Mouse (Mus musculus) forelimb bud, embryonic 11.5 days (tissue): ENCODE measurements around the gene Dmrt2.
A peak's percentile ranks its signal among the peaks of the same experiment; 100 is the strongest.

Experiments
- DNase-seq: peaks from one replicate; pipeline ENCODE4 v3.0.0-alpha.2; 2012; ENCODE audit warnings: low read depth, low spot score

Gene Dmrt2

DNA sequence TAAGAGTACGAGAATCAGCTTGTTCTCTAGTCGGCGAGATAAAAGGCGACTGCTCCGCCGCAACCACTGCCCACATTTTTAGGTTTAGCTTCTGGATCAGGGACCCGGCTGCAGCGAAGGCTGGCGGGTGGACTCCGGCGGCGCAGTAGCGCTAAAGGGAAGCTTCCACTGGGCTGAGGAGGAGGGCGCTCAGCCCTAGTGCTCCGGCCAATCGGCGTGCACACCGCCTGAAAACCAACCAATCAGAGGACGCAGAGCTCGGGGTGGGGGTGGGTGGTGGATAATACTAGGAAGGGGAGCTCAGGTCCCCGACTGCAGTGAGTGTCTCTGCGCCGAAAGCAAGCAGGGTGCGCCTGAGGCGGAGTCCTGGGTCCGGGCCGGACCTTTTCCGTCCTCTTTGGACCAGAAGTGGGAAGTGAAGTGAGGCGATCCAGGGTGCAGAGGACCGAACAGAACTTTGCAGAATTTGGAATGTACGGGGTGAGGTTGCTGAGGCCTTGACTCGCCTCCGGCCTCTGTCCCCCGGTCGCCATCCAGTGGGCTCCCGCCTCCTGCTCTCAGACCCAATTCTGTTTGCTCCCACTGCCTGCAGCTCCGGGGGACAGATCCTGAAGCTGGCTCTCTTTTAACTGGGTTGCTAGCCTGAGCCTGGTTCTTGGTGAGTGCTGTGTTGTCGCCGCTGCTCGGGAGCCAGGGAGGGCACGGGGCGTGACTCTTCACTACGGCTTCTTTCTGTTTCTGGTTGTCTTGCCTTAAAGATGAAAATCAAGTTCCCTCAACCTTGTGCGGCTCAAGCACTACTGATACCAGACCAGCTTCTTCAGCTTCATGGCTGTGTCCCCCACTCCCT lies at the start of gene Dmrt2:
Dmrt2 (plus strand) TSS at position 311 of the 850 bp plus-strand sequence.
- peak; percentile 93 for DNase-seq

DNA sequence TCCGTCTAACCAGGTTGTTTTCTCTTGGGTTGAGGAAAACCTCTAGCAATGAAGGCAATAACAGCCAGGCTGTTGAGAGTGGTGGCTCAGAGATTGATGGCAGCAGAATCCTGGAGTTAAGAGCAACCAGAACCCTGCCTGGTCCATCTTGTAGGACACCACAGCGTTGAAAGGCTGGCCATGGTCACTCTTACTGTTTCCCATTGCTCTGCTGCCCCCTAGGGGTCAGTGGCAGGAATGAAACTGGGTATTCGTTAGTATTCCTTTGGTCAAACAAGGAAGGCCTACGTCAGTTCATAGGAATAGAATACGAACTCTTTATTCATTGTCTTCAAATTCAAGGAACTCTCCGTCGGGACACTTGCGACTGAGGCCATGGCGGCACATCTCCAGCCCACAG lies 43.7 kb upstream of the Dmrt2 start:
- DNase-seq, result peak; percentile 73

DNA sequence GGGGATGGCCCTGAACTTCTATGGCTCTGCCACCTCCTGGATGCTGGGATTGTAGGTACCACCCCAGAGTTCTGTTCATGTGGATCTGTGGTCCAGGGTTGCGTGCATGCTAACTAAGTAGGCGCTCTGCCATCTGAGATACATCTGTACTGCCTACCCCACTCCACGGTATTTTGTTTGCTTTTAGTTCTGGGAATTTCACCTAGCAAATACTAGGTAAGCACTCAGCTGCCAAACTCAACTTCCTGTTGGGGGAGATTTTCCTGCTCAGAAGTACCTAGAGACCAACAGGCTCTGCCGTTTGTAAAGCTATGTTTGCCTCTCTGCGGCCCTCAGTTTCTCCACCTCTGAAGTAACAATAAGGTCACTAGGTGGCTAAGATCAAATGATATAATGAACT lies 37.1 kb upstream of the Dmrt2 start:
- DNase-seq, result no peak

DNA sequence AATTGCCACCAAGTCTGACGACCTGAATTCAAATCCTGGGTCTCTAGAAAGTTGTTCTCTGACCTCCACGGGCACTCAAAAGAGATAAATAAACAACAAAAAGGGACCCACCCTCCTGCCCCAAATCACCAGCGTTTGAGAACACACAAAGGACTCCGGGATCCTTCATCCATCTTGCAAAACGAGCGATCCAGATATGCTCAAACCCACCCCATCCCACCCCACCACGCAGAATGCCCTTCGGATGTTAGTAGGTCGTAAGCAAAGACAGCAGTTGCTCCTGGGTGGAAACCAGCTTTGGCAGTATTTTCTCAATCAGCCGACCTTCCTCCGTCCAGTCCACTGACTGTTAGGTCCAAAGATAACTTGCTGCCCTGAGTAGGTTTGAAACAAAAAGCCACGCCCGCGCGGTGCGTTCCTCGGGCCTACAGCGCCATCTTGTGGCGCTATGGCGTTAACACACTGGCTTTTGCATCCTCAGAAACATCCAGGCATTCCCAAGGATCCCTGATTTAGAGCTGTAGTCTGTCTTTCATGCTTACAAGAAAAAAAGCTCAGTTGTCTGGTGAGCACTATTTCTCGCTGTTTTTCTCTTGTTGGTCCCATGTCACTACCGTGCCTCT lies 36.5 kb upstream of the Dmrt2 start:
- DNase-seq, result peak; percentile 91

DNA sequence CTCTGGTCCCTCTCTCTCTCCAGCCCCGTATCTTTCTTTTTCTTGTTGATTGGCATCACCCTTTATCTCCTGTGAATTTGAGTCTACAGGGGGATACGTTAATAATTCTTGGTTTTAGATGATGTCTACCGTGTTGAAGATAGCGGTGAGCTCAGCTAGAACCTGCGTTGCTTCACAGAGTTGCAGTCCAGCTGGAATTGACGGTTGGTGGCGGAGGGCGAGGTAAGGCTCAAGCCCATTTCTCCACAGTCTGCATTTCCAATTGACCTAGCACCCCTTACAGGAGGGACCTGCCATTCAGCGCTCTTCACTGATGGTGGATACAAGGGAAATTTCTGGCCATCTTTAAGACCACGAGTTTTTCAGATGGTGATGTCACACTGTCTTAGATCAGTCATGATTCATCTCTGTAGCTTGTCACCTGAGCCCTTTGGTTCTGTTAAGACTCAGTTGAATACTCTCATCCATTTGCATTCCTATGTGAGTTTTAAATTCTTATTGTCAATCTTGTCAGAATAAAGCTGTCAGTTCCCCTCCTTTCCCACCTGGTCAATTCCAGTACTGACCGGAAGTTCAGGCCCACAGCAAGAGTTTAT lies 33.3 kb upstream of the Dmrt2 start:
- no peak for DNase-seq

DNA sequence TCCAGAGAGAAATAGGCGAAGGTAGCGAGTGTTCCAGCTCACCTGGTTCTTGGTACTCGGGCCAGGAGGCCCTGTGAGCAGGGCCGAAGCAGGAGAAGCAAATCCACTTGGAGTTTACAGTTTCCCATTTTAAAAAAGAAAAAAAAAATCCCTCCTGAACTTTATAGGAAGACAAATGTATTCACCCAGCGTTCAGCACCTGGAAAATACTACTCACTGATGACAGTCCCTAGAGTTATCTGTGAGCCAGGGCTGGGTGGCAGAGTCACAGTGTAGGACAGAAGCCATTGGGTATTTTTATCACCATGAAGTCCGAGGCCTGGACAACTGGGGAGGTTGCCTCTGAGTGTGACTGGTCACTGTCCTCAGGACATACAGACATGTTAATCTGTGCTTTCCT lies 30.4 kb upstream of the Dmrt2 start:
- no peak for DNase-seq

DNA sequence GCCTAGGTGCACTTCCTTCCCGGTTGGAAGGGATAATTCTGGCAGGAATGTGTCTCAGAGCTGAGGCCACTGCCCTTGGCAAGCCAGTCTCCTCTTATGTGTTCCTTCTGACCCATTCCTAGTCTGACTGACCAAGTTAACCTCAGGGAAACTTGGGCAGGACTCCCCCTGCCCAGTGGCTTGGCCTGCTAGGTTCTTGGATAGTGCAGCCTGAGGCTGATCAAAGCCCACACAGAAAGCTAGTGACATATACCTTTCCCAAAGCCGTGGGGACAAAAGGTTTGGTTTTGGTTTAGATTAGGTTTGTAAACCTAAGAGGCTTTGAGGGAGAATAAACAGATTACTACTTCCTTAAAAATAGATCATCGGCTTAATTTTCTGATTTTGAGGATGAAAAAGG lies 25.1 kb upstream of the Dmrt2 start:
- DNase-seq, result no peak

DNA sequence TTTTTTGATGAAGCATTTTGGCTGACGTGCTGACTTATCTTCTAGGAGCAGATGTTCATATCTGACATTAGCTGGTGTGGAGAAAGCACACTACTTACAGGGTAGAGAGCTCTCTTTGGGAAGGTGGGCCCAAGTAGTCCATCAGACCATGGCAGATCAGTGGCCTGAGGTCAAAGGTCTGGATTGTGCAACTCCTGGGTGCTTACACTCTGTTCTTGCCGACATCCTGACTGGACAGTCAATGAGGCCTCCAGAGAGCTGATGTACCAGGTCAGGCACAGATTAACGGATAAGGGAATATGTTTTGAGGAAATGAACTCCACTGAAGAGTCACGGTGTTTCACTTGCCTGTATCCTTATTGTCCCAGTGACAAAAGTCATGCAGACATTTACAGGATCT lies 23.5 kb upstream of the Dmrt2 start:
- no peak for DNase-seq

DNA sequence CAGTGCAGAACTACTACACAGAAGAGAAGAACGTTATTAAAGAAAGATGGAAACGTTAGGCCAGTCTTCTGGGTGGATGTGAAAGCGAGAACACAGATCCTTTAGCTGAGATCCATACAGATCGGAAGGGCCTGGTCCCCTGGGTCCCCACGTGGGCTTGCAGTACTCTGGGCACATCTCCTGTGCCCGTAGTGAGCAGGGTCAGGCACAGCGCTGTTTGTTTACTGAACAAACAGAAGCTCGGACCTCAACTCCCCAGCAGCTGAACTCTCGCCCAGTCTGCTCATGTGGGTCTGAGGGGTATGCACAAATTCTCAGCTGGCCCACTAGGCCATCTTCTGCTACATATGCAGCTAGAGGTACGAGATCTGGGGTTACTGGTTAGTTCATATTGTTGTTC lies 21.7 kb upstream of the Dmrt2 start:
- DNase-seq, result no peak

DNA sequence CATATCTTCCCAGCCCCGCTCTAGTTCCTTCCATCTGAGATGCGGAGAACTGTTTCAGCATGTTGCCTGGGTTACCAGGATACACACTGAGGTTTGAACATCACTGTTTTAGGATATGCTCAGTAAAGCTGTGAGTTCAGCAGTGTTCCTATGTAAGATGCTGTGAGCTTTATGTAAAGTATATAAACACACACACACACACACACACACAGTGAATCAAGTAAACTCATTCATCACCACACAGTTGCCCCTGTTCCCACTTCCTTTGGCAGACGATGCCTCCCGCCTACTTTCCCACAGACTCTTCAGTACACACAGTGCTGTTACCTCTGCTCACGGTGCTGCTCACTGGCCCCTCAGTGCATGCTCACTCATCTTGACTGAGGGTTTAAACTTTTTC lies 19.7 kb upstream of the Dmrt2 start:
- no peak for DNase-seq

DNA sequence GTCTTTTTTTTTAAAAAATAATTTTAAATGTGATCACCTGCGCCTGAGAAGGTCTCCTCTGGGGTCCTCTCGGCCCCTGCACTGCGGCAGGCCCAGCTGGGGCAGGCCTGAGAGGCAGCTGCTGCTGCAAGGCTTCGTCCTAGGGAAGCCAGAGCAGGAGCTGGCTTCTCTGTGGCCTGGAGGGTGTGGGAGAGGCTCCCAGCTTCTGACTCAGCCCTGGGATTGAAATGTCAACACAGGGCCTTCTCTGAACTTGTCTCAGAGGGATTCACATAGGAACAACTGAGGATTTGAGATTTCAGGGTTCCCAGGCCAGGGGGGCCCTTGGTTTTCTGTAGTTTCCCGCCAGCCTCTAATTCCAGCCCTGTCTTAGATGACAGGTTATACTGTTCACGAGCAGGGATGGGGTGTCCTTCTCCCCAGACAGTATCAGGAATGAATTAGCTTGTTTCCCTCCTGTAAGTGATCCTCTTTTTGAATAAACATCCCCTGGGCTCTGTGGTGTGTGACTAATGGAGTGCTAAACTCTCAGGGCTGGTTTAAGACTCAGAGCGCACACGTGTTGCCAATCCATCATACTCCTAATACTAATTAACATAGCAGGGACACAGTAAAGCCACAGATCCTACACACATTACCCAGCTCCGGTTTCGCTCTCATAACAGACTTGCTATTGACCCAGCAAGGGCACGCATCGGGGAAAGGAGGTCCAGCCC lies 18.0 kb upstream of the Dmrt2 start:
- peak; percentile 76 for DNase-seq

DNA sequence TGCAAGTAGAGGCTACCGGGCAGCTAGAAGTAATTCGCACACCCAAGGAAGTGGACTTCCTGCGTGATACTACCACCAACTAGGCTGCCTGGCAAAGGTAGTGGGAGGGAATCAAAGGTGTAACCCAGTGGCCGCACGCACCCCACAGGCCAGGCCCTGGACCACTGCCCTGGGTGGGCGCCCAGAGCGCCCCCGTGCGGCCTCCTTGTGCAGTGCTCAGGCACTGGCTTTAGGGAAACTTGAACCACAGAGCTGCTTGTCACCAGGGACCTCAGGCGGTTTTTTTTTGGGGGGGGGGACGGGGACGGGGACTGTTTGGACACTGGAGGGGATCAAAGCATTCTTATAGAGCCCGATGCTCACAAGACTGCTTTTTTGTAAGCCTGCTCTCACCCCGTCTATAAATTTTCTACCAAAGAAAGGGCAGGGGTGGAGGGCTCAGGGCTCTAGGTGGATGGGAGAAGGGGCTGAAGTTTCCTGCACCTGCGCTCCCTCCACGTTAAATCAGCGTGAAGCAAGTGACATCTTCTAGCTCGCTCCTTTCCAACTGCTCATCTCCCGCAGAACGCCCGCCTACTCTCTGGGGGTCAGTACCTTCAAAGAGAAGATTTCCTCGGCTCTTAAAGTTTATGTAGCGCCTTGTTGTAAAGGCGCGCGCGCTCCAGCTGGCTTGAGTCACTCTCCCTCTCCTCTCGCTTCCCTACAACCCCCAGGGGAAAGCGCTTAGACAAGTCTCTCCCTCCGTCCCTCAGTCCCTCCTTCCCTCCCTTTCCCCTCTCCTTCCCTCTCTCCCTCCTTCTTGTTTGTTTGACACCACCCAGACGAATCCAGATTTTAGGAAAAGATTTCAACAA lies 6.5 kb upstream of the Dmrt2 start:
- no peak for DNase-seq

DNA sequence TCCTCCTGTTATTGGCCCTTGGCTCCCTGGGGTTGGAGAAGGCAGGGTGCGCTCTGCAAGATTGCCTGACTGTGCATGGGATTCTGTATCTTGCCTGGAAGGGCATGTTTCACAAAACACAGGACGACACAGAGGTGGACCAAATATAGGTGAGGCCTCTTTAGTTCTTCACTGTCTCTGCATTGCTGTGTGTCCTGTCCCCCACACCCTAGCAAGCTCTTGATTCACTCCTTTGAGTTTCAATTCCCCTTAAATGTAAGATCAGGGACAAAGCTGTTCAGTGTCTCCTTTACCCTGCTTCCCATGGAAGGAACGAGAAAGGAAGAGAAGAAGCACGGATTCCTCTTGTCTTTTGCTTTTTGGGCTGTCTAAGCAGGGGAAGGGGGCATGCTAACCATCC lies 4.4 kb upstream of the Dmrt2 start:
- no peak for DNase-seq

DNA sequence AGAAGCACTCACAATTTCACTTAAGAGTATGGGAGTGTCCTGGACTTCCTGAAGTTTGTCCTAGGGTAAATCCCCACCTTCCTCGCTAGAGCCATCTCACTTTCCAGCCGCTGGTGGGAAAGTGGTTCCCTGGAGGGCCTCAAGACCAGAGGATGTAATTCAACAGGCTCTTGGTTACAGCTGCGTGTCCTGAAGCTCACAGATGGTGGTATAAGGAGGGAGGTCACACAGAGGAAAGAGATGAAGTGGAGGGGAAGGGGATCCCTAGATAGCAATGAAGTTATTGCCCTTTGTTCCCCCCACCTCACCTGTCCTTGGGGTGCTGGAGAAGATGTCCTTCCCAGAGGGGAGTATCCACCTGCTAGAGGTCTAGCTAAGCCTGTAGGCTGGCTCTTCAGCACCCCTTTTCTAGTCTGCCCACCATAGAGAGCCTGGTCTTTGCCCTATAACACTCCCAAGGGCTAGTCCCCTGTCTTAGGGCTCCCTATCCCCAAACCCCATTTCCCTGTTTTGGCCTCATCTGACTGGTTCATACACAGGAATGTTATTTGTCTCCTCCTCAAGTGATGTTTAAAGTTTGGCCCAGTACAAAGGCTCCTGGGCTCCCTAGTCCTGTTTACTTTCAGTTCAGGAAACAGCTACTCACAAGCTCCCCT lies 2.5 kb upstream of the Dmrt2 start:
- DNase-seq, result no peak

DNA sequence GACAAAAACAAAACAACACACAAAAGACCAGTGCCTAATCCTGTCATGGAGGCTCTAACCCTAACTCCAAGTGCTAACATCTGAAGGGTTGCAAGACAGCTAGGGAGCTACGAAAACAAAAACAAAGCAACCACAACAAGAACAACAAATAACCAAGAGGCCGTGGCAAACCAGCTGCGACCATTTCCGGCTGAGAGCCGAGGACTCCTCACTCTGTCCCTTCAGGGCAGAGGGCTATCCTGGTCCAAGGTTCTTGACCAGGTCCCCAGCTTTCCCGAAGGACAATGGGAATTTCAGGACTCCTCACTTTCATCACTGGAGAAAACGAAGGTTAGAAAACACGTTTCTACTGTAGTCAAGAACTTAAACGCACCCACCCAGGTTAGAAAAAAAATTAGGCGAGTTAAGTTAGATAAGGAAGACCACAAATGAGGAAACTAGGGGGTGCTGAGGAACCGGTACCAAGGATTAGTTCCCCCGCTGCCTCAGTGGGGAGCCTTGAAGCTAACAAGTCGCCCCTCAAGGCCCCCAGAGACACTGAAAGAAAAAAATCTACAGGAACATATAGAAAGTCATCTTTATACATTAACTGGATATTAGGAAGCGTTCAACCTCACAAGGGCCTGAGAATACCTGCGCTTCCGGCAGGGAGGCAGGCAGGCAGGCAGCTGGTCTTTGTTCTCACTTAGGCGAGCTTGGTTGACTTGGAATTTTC lies 1.5 kb upstream of the Dmrt2 start:
- no peak for DNase-seq

DNA sequence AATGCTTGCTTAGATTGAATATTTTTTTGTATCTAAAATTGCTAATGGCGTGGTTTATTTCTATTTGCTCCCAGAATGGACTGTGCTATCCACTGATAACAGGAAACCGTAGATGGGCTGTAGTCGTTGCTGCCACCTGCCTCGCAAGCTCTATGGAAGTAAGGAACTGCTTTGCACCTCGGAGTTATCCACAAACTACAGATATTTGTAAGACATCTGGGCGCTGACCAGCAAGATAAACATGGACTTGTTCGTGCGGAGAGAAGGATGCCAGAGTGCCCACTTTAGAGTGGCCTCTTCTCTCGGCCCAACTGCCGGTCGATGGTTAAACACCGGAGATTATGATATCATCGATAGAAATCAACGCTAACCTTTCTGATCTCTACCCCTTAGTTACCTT lies 530 bp upstream of the Dmrt2 start:
- DNase-seq, result no peak

DNA sequence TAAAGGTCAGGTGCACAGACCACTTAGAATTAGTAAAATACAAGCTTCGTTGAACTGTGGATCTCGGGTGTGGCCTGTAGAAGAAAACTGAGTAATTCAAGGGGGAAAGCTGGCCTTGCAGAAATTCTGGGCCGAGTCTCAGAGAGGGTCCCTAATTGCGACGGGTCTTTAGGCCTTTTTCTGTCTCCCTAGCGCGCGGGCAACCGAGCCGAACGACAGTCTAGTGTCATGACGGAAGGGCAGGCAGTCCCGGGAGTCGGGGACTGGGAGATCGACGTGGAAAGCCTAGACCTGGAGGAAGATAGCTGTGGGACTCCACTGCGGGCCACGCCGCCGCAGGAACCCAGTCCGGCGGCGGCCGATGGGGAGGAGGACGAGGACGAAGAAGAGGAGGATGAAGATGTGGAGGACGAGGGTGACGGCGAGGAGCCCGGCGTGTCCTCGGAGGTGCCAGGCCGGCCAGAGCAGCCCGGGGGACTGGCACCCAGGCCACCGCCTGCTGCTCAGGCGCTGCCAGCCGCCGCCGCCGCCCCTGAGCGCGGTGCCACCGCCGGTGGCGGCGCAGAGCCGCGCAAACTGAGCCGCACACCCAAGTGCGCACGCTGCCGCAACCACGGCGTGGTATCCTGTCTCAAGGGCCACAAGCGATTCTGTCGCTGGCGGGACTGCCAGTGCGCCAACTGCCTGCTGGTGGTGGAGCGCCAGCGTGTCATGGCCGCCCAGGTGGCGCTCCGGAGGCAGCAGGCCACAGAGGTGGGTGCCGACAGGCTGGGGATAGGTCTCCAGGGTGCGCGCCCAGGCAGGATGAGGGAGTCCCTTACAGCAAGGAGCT lies 1.2 kb downstream of the Dmrt2 start:
- no peak for DNase-seq

DNA sequence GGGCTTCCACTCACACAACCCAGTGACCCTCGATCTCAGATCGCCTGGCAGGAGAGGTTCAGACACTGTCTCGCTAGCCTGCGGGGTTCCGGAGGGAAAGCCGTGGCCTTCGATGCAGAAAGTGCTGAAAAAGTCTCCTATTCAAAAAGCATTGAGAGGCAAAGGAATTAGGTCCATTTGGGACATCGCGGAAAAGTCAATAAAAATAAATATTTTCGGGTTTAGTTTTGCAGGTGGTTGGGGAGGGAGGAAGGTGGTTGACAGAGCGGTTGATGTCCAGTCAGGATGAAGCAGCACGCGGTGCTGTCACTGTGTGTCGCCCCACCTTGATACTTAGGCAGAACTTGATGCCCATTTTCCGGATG lies 1.8 kb downstream of the Dmrt2 start:
- DNase-seq, result no peak

DNA sequence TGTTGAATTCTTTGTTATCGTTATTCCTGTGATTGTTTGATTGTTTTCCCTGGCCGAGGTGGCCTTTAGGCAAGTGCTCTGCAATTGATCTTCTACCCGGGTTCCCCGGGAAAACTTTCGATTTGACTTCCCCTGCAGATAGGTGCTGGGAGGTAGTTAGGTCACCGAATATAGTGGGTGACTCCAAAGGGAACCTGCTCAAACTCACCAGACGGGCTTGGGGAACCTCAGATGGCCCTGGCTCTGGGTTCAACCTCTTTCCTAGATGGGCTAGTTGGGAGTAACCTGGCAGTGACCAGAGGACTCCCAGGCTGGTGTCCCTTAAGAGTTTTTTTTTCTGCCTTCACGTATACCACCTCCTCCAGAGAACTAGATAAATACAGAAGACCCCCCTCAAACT lies 2.5 kb downstream of the Dmrt2 start:
- no peak for DNase-seq
